Mouse (Mus musculus): ENCODE data around the gene Plin3.

- no peak for TF ChIP-seq EP300 (IDR thresholded peaks at IDR 0.05; ENCODE audit: low read depth)
- TF ChIP-seq CTCF (IDR thresholded peaks at IDR 0.05; ENCODE audit: low read depth) = no peak
Measured at GRCm38 (mm10) chr17:56292531-56293222, at the start of gene Plin3.
